Mouse (Mus musculus): ENCODE data around the gene Tmem163. TPM values are rescaled to one million over a fixed set of nuclear protein-coding genes. Genes with fewer than 3 reads are reported as not detected.

The Tmem163 gene
- total RNA-seq, 2 experiments from 2014 or later = 2.6 to 7.2 TPM

DNA sequence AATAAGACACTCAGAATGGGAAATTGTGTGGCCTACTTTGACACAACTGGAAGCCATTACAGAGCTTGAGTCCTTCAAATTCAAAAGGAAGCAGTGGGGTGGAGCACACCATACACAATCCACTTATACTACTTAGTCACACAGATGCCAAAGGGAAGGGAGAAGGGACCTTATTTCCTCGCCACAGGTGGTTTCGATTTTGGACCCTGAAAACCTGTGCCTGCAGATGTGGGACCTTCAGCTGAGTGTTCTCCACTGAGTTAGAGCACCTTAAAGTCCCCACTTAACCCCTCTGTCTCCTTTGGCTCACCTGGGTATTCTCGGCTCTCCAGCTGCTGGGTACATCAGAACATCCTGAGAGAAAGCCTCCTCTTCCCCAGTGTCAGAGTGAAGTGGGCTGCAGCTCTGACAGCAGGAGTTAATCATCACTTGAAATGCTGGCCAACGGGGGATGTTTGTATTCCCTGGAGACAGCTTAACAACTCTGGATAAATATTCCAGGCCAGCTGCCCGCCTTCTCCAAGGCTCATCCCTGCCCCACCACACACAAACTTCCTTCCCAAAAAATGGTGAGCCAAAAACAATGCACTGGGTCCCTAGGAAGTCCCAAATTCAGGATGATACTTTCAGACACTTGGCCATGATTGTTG lies 234.4 kb downstream of the Tmem163 start:
- intact Hi-C loops (cut with DNase I) = no loop called here
- DNase-seq = peak; percentile 23 to 45

DNA sequence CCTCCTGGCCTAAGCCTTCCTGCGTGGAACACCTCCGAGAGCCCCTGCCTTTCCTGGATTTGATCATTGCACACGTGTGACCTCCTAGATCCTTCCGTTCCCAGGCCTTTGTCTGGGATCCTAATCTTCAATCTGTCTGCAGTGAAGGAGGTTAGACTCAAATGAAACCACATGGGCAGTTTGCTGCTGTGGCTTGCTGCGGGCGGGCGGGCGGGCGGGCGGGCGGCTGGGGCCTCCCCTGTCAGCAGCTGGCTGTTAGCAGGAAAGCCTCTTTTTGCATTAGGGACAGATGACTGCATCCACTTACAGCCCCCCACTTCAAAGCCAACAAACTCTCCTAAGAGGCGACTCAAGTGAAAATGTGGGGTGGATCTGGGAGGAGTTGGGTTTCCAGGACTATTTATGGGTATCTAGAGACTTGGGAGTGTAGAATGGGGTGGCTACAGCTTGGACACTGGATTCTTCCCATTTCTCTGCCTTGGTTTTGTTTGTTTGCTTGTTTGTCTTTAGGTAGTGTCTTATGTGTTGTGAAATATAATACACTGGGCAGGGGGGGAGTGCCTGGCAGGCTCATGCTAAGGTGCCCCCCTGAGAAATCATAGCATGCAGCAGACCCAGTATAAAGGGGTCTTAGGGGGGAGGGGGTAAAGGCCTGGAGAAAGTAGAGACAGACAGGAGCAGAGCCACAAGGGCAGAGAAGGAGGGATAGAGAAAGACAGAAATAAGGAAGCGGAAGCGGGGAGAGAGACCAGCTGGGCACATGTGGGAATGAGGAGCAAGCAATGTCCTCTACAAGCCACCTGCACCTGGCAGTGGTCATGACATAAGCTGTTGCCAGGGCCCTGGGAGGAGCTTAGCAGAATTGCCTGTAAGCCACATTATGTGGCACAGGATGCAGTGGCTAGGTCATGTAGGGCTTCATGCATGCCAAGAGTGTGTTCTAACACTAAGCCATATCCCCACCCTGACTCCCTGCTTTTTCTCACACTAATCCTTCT lies 236.2 kb downstream of the Tmem163 start:
- peak in 1 of 2 experiments; percentile 13 for DNase-seq
- intact Hi-C loops (cut with DNase I) = no loop called here

DNA sequence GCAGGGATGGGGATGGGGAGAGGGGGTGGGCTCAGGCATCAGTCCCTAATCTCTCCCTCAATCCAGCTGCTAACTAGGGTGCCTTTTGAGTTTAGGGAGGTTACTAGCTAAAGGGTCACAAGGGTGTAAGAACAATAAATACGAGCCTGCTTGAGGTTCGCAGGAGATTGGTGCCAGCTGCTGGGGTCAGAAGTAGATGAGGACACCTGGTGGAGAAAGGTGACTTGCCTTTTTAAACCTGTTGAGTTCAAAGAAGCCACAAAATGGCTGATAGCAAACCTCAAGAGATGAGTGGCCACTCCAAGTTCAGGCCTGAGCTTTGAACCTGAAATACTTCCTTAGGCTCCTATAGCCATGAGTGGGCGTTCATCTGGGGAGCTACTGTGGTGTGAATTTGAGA lies 237.6 kb downstream of the Tmem163 start:
- intact Hi-C loops (cut with DNase I) = no loop called here
- no peak for DNase-seq

DNA sequence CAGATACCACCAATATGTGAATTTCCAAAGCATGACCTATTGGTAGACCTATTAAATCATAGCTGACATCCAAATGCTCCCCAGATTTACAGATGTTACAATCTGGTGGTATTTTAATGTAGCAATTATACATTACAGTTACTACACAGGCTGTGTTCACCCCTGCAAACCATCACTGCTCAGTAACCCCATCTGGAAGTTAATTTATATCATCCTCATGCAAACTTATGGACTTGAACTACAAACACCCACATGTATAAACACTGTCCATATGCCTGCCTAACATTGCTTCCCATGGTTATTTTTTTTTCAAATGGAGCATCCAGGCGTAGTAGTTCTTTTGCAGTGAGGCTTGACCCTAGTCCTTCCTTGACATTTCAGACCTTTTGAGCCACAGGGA lies 238.3 kb downstream of the Tmem163 start:
- intact Hi-C loops (cut with DNase I) = no loop called here
- no peak for DNase-seq

DNA sequence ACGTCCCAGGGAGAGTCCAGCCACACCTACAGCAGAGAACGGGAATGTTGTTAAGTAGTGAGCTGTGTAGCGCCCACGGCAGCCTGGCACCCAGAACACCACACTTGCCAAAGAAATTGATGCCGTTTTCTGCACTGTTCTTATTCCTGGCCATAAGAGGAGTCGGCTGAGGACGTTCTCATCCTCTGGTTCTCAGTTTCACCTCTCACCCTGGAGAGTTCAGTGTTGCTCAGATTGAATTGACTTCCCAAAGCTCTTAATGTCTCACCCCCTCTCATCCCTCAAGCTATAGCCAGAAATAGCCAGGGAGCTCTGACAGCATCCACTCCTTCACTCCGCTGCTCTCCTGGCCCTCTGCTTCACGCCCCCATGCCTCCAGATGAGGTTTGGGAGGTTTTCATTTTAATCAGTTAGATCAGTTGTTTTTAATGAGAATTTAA lies 239.9 kb downstream of the Tmem163 start:
- intact Hi-C loops (cut with DNase I) = no loop called here
- no peak for DNase-seq

DNA sequence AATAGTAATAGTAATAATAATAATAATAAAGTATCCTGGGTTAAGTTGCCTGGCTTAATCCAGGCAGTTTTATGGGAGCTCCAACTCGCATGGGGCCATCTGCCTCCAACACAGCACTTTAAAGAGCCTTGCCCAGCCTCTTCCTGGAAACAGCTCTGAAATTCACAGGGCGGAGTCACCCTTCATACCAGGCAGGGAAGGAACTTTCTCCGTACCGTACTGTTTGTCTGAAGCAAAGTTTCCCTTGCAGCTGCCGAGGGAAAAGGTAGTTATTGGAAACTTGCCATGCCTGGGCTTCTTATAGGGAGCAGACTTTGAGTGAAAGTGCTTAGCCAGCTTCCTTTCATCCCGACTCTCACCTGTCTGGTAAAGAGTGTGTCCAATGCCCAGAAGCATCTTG lies 242.3 kb downstream of the Tmem163 start:
- intact Hi-C loops (cut with DNase I) = no loop called here
- no peak for DNase-seq

Other genes with a start within 250 kb of the Tmem163 start
- gene Acmsd, start 49.9 kb upstream of the Tmem163 start, total RNA-seq (2021) = under 1 TPM; 0.33 to 0.44 TPM
- gene Ccnt2, start 94.6 kb upstream of the Tmem163 start, total RNA-seq (2021) = 10 to 100 TPM; 31.0 to 33.2 TPM
- gene Map3k19, start 175.5 kb upstream of the Tmem163 start, total RNA-seq (2021) = under 1 TPM in 1 of 2 experiments, not detected in 1; 0.17 TPM
- gene Rab3gap1, start 189.2 kb upstream of the Tmem163 start, total RNA-seq (2021) = 10 to 100 TPM; 37.6 to 39.3 TPM